Mouse (Mus musculus): Measurements from ENCODE around the gene Col6a6. TPM values are rescaled to one million over a fixed set of nuclear protein-coding genes. Genes with fewer than 3 reads are reported as not detected.

Col6a6 gene
- total RNA-seq, 2 experiments from 2014 or later, result 13.2 to 17.7 TPM

GRCm38 (mm10) chr9:105758173-105758765 lies 69.7 kb downstream of the Col6a6 start:
- no peak for DNase-seq
- intact Hi-C loops (cut with DNase I; ENCODE audit: low total_unique reads), result no loop called here

DNA sequence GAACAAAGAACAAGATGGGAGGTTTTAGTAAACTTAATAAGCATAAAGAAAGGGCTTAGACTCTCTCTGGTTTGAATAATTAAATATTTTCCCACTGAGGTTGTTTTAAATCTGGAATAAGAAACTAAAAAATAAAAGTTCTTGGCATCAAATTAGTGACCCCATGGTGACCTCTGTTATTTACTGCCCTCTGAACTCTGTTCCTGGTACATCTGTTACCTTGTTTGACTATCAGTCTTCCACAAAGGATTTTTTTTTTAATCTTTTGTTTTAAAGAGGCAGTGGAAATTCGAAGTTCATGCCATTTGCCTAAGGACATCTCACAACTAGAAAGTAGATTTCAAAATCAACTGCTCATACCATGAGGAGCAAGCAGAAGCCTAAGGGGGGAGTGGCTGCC lies 73.7 kb downstream of the Col6a6 start:
- intact Hi-C loops (cut with DNase I; ENCODE audit: low total_unique reads), result no loop called here
- DNase-seq, result no peak

DNA sequence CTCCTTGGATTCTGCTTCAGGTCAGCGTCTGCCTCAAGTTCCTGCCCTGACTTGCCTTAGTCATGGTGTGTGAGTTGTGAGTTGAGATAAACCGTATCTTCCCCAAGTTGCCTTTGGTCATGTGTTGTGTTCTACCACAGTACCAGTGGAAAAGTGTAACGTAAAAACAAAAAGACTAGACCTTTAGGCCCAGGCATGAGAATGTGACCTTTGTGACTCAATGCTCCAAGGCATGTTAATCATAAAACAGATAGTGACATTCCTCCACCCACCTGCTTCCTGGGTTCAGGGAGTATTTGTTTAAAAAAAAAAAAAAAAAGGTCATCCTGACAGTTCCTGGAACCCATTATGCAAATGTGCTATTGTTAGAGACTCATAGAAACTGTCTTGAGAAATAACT lies 82.1 kb downstream of the Col6a6 start:
- intact Hi-C loops (cut with DNase I; ENCODE audit: low total_unique reads), result no loop called here
- no peak for DNase-seq

DNA sequence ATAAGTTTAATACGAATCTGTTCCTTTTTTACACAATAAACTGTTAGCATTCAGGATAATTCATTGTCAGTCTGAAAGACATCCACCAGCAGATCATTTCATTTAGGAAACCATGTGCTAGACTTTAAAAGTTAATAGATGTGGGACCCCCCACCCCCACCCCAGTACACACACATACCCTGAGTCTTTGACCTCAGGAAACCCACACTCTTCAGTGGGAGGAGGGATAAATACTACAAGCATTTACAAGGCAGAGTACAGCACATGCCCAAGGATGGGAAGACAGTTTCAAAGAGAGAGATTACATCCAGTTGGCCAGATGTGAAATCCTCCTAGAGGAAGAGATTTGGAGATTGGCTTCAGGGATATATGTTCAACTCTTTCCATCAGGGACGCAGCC lies 87.5 kb downstream of the Col6a6 start:
- no peak for DNase-seq
- intact Hi-C loops (cut with DNase I; ENCODE audit: low total_unique reads), result no loop called here

GRCm38 (mm10) chr9:105739446-105739845 lies 88.5 kb downstream of the Col6a6 start:
- intact Hi-C loops (cut with DNase I; ENCODE audit: low total_unique reads), result no loop called here
- peak; percentile 73 for DNase-seq

- intact Hi-C loops (cut with DNase I; ENCODE audit: low total_unique reads), result no loop called here
- peak; percentile 24 for DNase-seq
These were observed 90.5 kb downstream of the Col6a6 start for GRCm38 (mm10) chr9:105737448-105737847.

DNA sequence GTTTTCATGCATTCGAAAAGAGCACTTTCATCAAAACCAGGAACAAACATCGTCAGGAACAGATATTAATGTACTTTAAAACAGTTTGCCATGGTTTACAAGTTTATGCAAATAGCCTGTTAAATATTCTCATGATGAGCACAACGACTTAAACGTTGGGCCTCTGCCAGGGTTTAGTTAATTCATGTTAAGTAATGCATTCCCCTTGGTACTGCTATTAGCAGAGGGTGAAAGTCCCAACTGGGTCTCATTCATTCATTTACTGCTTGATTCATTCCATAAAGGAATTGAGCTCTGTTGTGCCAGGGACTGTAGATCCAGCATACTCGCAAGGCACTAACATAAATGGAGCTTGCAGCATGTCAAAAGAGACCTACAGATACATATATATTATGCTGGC lies 92.8 kb downstream of the Col6a6 start:
- DNase-seq, result no peak
- intact Hi-C loops (cut with DNase I; ENCODE audit: low total_unique reads), result no loop called here

GRCm38 (mm10) chr9:105734651-105735050 lies 93.3 kb downstream of the Col6a6 start:
- intact Hi-C loops (cut with DNase I; ENCODE audit: low total_unique reads), result no loop called here
- DNase-seq, result no peak

DNA sequence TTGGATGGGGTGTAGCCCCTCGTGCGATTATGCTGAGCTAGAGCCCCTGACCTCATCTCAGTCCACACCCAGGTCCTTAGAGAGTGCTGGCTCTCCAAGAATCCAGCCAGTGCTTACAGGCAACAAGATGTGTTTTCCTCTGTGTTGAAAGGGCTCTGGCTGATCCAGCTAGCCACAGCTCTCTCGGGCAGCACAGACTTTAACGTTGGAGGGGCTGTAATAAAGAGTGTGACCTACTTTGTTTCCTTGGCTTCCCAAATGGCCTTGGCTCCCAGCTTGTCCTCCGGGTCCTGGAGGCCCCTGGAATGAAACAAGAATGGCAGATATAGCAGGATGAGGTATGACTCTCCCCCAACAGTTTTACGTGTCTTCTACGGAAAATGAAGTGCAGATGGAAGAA lies 96.0 kb downstream of the Col6a6 start:
- DNase-seq, result peak; percentile 66
- intact Hi-C loops (cut with DNase I; ENCODE audit: low total_unique reads), result no loop called here

DNA sequence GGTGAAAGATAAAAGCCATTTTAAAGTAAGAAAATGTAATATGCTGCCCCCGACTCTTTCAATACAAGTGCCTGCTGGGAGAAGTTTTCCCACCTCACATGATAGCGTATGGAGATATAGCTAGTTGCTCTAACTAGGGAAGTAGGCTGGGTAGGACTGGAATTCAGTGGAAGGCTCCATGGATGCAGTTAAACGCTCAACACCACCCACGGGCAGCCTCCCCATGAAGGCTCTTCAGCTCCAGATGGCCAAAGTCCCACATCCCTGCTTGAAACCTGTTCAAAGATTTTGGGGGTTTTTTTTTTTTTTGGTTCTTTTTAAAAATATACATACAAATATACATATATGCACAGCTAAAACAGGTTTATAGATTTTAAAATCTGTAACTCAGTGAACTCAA lies 107.5 kb downstream of the Col6a6 start:
- intact Hi-C loops (cut with DNase I; ENCODE audit: low total_unique reads), result no loop called here

GRCm38 (mm10) chr9:105719851-105720395 lies 108.0 kb downstream of the Col6a6 start:
- intact Hi-C loops (cut with DNase I; ENCODE audit: low total_unique reads), result no loop called here

More for the DNA sequence above, 107.5 kb downstream of the Col6a6 start:
- no peak for DNase-seq

DNA sequence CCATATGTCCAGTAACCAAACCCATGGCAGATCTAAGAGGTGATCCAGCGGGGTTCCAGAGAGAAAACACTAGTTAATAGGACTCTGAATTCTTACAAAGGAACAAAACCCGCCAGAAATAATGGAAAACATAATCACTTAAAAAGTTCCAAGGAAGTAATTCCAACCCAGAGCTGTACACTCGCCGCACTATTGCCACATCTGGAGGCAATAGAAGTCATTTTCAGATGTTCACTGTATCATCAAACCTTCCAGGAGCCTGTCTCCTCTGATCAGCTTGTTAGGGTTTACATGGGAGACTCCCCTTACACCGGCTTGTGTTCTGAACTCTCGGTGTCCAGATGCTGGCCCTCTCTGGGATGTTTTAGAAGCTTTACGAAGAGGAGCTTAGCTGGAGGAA lies 108.6 kb downstream of the Col6a6 start:
- DNase-seq, result no peak
- intact Hi-C loops (cut with DNase I; ENCODE audit: low total_unique reads), result no loop called here

More at GRCm38 (mm10) chr9:105719851-105720395, 108.0 kb downstream of the Col6a6 start:
- no peak for DNase-seq

GRCm38 (mm10) chr9:105712049-105712448 lies 115.9 kb downstream of the Col6a6 start:
- intact Hi-C loops (cut with DNase I; ENCODE audit: low total_unique reads), result loop anchor here (5.0 kb wide), 1 partner anchor 65 kb away; no protein-coding TSS in a partner anchor
- no peak for DNase-seq

GRCm38 (mm10) chr9:105705011-105705410 lies 122.9 kb downstream of the Col6a6 start:
- DNase-seq, result no peak
- intact Hi-C loops (cut with DNase I; ENCODE audit: low total_unique reads), result no loop called here

DNA sequence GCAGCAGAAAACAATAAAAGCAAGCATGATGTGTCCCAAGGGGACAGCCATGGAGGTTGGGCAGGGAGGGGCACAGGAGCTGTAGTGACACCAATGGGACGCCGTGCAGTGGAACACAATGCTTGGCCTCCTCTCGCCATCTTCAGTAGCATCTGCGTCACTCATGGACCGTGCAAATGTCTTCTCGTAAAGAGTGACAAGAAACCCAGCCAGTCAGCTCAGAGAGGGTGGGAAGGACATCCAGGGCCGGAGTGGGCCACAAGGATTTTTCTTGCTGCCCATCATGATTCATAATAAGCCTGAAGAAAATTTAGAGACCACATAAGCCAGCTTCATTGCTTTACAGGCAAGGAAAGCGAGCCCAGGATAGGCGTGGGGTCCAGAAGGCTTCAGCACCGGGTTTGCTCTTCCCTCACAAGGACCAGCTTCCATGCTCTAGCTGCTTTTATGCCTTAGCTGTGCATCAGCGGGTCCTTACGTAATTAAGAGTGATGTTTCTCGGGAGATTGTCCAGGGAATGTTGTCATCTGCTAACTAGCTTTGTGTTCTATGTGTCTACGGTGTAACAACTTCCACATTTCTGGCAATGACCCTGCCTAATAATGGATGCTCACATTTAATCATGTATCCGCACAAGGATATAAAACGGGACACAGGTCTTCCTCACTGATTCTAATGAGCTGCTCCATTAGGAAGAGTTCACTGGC lies 123.6 kb downstream of the Col6a6 start:
- intact Hi-C loops (cut with DNase I; ENCODE audit: low total_unique reads), result no loop called here
- DNase-seq, result no peak

- peak; percentile 53 for DNase-seq
- intact Hi-C loops (cut with DNase I; ENCODE audit: low total_unique reads), result no loop called here
These were observed 126.0 kb downstream of the Col6a6 start for GRCm38 (mm10) chr9:105701966-105702365.

GRCm38 (mm10) chr9:105700702-105701101 lies 127.3 kb downstream of the Col6a6 start:
- no peak for DNase-seq
- intact Hi-C loops (cut with DNase I; ENCODE audit: low total_unique reads), result no loop called here

DNA sequence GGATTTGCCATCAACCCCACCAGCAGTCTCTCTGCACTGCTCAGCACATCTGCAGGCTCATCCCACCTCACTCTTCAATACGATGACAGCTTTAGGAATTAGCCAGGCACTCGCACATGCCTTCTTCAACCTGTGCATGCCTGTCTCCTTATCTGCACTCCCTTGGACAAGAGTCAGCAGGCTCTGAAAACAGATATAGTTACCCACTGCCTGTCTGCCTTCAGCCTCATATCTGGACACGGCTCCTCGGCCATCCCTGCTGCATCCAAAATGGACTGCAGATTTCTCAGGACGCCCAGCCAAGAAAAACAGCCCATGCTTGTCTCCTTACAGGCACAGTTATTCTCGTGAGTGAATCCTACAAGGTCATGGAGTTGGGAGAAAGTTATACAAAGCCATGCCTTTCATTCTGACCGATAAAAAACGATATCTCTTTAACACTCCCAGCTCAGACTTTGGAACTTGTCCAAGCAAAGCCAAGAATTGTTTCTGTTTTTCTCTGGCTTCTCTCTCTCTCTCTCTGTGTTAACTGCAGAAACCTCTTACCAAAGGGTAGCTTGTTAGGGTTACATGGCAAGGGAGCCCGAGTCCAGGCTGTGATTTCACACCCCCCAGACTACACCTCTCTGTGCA lies 130.1 kb downstream of the Col6a6 start:
- intact Hi-C loops (cut with DNase I; ENCODE audit: low total_unique reads), result loop anchor here (10.0 kb wide), 2 partner anchors 287 to 337 kb away; no protein-coding TSS in a partner anchor
- DNase-seq, result no peak

DNA sequence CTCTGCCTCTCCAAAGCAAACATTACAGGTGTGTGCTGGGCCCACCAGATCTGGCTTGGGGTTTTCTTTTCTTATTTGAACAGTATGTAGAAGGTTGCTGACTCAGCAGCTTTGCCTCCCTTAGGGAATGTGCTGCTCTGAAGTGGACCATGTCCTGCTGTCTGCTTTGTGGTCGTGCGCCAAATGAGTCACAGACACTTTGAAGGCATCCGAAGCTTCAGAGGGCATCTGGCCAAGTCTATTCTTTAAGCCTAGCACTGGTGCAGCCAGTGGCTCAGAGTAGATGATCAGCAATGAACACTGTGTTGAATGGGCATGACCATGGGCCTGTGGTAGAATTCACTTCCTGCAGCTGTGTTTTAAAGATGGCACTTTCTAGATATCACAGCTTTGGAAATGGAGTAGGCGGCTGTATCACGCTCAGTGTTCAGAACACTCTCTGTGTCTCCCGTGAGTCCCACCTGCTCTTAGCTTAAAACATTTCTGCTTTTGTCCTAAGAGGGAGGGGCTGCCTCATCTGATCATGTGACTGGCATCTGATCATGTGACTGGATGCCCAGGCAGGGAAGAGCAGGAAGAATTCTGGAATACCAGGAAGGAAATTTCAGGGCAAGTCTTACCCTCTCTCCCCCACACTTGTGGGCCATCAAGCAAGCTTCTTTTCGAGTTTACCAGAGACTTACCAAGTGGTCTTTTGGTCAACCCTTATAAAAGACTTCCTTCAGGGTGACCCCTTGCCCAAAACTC lies 131.0 kb downstream of the Col6a6 start:
- intact Hi-C loops (cut with DNase I; ENCODE audit: low total_unique reads), result loop anchor here (10.0 kb wide), 2 partner anchors 288 to 338 kb away; no protein-coding TSS in a partner anchor

GRCm38 (mm10) chr9:105693854-105694253 lies 134.1 kb downstream of the Col6a6 start:
- peak; percentile 87 for DNase-seq
- intact Hi-C loops (cut with DNase I; ENCODE audit: low total_unique reads), result loop anchor here (2.0 to 10.0 kb wide), 3 partner anchors 165 to 341 kb away; no protein-coding TSS in a partner anchor

More for the DNA sequence above, 131.0 kb downstream of the Col6a6 start:
- DNase-seq, result no peak

Data from gastrocnemius, postnatal 14 days (tissue).